Mouse (Mus musculus): Measurements from ENCODE around the gene Tpt1.
"Not testable (repeated sequence)": the region's sequence is repeated elsewhere in the genome, so short reads cannot be mapped to it uniquely, and the experiment has no call there.

- not testable (repeated sequence) for TF ChIP-seq EP300, CTCF (IDR thresholded peaks at IDR 0.05; ENCODE audit: low read depth)
Measured at GRCm38 (mm10) chr14:75829817-75830216, 15.1 kb upstream of the Tpt1 start.
